Mouse (Mus musculus): ENCODE data around the gene Mmp17. TPM values are rescaled to one million over a fixed set of nuclear protein-coding genes. Genes with fewer than 3 reads are reported as not detected.

Mmp17 gene
- polyA plus RNA-seq, 1 experiment from 2014 or later: 0.67 TPM

DNA sequence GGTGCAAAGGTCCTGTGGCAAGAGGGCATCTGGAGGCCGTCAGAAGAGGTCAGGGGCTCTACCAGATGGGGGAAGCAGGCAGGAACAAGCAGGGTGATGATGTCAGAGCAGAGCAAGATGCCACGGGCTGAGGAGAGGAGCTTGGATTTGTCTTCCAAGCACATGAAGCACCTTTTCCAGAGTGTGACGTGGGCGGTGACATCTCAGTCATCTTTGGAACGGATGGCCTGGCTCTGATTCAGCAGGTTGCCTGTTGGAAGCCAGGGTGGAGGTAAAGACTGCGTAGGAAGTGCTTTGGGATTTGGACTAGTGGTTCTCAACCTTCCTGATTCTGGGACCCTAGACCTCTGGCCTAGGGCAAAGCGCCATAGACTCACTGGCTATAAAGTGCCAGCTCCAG is 3.0 kb upstream of the Mmp17 start:
- Histone ChIP-seq H3K4me2 (no peak overlapping the region), H3K36me3 (ENCODE audit: control insufficient read depth, insufficient read depth, low read length) (no peaks in the 10 kb centered on the region), H3K27ac (ENCODE audit: low read depth, low read length) (no peak overlapping the region), H3K4me3 (ENCODE audit: low read depth, low read length) (no peak overlapping the region), H3K9ac (ENCODE audit: low read depth, low read length) (no peak overlapping the region), H3K4me1 (replicated peaks; ENCODE audit: control insufficient read depth, insufficient read depth, low read length) (peaks cover 18% of the 10 kb centered on the region), H3K9me3 (ENCODE audit: control insufficient read depth, low read length) (no peaks in the 10 kb centered on the region), H3K27me3 (replicated peaks; ENCODE audit: control insufficient read depth, insufficient read depth, low read length) (peaks cover 57% of the 10 kb centered on the region)
- DNase-seq (ENCODE audit: low spot score) (no peak), ATAC-seq (replicated peaks; ENCODE audit: low FRiP score) (no peak)
- 66% methylated on average over 7 of the region's 7 CpGs for WGBS

DNA sequence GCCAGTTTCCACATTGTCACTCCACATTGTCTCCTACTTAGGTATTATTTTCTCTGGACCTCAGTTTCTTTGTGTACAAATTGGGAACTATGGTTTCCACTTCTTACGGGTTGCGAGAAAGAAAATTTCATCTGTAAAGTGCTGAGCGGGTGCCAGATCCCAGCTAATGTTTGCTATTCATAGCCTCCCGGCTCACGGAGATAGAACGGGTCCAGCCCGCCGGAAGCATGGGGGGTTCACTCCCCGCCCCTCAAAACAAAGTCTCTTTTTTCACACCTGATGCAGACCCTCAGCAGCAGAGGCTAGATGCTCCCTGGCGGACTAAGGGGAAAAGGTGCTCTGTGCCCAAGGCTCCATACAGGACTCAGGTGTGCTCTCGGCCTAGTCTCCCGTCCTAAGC is 638 bp upstream of the Mmp17 start:
- H3K4me1 ChIP-seq (replicated peaks; ENCODE audit: control insufficient read depth, insufficient read depth, low read length): peaks cover 21% of the 10 kb centered on the region
- WGBS: 8% methylated on average over 12 of the region's 12 CpGs
- no peak overlapping the region for H3K27ac ChIP-seq (ENCODE audit: low read depth, low read length)
- H3K4me3 ChIP-seq (ENCODE audit: low read depth, low read length): peak overlapping the region; percentile 71
- peak overlapping the region; percentile 60 for H3K9ac ChIP-seq (ENCODE audit: low read depth, low read length)
- H3K9me3 ChIP-seq (ENCODE audit: control insufficient read depth, low read length): no peaks in the 10 kb centered on the region
- peak overlapping the region; percentile 100 for H3K4me2 ChIP-seq
- H3K27me3 ChIP-seq (replicated peaks; ENCODE audit: control insufficient read depth, insufficient read depth, low read length): peaks cover 66% of the 10 kb centered on the region
- peak; percentile 2; the same call in 1 of the 2 replicates for ATAC-seq (replicated peaks; ENCODE audit: low FRiP score)
- DNase-seq (ENCODE audit: low spot score): peak; percentile 47
- H3K36me3 ChIP-seq (ENCODE audit: control insufficient read depth, insufficient read depth, low read length): no peaks in the 10 kb centered on the region

DNA sequence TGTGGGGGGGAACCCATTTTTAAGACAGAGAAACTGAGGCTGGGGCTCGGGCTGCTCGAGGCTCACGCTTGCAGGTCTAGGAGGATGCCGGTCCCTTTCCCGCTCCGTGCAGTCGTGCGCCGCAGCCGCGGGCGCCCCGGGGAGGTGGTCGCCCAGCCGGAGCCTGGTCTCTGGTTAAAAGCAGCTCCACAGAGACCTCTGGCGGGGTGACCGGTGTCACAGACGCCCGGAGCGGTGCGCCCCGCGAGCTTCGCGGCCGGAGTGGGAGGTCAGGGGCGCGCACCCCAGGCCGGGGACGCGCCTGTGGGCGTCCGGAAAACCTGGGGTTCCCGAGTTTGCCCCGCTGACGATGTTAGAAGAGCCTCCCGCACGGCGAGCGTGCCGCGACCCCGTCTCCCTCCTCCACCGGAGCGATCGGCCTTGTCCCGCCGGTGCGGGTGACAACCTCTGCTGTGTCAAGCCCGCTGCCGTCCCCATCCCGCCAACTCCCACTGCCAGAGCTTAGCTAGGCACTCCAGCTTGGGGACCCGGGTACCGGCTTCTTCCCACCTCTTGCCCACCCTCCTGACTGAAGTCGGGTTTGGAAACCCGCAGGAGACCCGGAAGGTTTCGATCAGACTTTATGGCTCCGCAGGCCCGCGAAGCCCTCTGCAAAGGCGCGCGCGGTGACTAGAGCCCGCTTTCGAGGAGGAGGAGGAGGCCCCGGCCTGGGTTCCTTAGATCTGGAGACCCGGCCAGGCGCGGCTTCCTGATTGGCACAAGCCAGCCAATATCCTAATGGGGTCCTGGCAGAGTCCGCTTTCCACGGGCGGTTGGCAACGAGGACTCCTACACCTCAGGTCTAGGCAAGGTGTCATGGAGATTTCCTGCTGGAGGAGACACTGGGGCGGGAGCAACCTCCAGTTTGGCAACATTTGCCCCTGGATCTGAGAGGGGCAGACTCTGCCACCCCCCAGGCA is 893 bp downstream of the Mmp17 start:
- Histone ChIP-seq H3K4me2 (peak overlapping the region; percentile 100), H3K9ac (ENCODE audit: low read depth, low read length) (peak overlapping the region; percentile 55), H3K4me3 (ENCODE audit: low read depth, low read length) (peak overlapping the region; percentile 71), H3K36me3 (ENCODE audit: control insufficient read depth, insufficient read depth, low read length) (no peaks in the 10 kb centered on the region), H3K27me3 (replicated peaks; ENCODE audit: control insufficient read depth, insufficient read depth, low read length) (peaks cover 71% of the 10 kb centered on the region), H3K4me1 (replicated peaks; ENCODE audit: control insufficient read depth, insufficient read depth, low read length) (peaks cover 21% of the 10 kb centered on the region), H3K9me3 (ENCODE audit: control insufficient read depth, low read length) (no peaks in the 10 kb centered on the region), H3K27ac (ENCODE audit: low read depth, low read length) (no peak overlapping the region)
- ATAC-seq (replicated peaks; ENCODE audit: low FRiP score) (peak; percentile 13; the same call in 1 of the 2 replicates), DNase-seq (ENCODE audit: low spot score) (peak; percentile 62)
- under 1% methylated on average over 74 of the region's 76 CpGs for WGBS

DNA sequence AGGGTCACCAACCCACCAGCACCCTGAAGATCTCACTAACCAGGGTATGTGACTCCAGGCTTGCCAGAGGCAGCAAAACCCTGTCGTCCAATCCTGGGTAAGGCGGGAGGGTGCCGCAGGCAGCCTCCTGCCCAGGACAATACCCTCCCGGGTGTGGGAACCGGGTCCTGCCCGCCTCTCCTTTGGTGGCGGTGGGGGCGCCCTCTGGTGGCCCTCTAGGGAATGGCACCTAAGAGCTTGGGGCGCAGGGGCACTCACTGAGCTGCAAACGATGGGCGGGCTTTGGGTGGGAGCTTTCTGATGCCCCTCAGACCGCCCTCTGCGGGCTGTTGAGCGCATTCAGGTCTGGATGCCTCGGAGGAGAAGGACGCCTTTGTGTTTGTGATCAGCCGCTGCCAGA is 2.0 kb downstream of the Mmp17 start:
- H3K36me3 ChIP-seq (ENCODE audit: control insufficient read depth, insufficient read depth, low read length): no peaks in the 10 kb centered on the region
- H3K4me2 ChIP-seq: peak overlapping the region; percentile 100
- ATAC-seq (replicated peaks; ENCODE audit: low FRiP score) (peak; percentile 34), DNase-seq (ENCODE audit: low spot score) (peak; percentile 84)
- peaks cover 21% of the 10 kb centered on the region for H3K4me1 ChIP-seq (replicated peaks; ENCODE audit: control insufficient read depth, insufficient read depth, low read length)
- WGBS: under 1% methylated on average over 17 of the region's 17 CpGs
- H3K27me3 ChIP-seq (replicated peaks; ENCODE audit: control insufficient read depth, insufficient read depth, low read length): peaks cover 60% of the 10 kb centered on the region
- no peak overlapping the region for H3K27ac ChIP-seq (ENCODE audit: low read depth, low read length)
- H3K9ac ChIP-seq (ENCODE audit: low read depth, low read length): no peak overlapping the region
- H3K9me3 ChIP-seq (ENCODE audit: control insufficient read depth, low read length): no peaks in the 10 kb centered on the region
- peak overlapping the region; percentile 71; the same call in 1 of the 2 replicates for H3K4me3 ChIP-seq (ENCODE audit: low read depth, low read length)

DNA sequence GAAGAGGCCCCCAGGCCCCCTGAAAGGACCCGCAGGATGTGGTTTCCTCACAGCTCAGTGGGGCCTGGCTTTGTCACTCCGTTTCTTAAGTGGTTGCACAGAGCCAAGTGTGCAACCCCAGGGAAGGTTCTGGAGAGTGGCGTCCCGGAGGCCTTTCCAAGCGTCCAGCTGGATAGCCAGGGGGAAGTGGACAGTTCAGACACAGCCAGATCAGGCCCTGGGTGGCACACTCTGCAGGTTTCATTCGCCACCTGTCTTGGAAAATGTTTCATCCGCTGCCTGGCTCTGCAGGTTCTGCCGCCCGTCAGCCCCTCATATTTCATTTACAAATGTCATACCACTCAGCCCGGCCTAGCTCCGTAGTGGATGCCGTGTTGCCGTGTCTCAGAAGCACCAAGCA is 2.5 kb downstream of the Mmp17 start:
- H3K27ac ChIP-seq (ENCODE audit: low read depth, low read length): no peak overlapping the region
- H3K4me1 ChIP-seq (replicated peaks; ENCODE audit: control insufficient read depth, insufficient read depth, low read length): peaks cover 21% of the 10 kb centered on the region
- ATAC-seq (replicated peaks; ENCODE audit: low FRiP score) (no peak), DNase-seq (ENCODE audit: low spot score) (no peak)
- H3K9me3 ChIP-seq (ENCODE audit: control insufficient read depth, low read length): no peaks in the 10 kb centered on the region
- no peaks in the 10 kb centered on the region for H3K36me3 ChIP-seq (ENCODE audit: control insufficient read depth, insufficient read depth, low read length)
- H3K27me3 ChIP-seq (replicated peaks; ENCODE audit: control insufficient read depth, insufficient read depth, low read length): peaks cover 56% of the 10 kb centered on the region
- no peak overlapping the region for H3K4me3 ChIP-seq (ENCODE audit: low read depth, low read length)
- no peak overlapping the region for H3K9ac ChIP-seq (ENCODE audit: low read depth, low read length)
- WGBS: 55% methylated on average over 13 of the region's 13 CpGs
- H3K4me2 ChIP-seq: peak overlapping the region; percentile 100

DNA sequence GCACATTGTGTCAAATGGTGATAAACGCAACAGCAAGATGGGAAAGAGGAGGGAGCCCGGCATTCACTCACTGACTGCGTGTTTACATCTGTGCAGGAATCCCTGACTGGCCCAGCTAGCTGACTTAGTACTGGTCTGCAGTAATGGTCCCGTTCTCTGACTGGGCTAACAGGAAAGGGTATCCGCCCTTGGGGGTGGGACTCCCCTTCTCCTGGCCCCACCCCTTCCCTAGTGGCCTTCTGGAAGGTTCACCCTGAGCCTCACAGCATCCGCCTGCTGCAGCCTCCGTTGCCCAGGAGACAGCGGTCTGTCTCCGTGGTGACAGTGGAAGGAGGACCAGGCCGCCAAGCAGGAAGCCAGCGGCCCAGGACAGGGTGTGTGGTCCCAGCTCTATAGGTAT is 6.9 kb downstream of the Mmp17 start:
- peaks cover 4% of the 10 kb centered on the region for H3K4me1 ChIP-seq (replicated peaks; ENCODE audit: control insufficient read depth, insufficient read depth, low read length)
- no peak overlapping the region for H3K9ac ChIP-seq (ENCODE audit: low read depth, low read length)
- H3K4me3 ChIP-seq (ENCODE audit: low read depth, low read length): no peak overlapping the region
- H3K9me3 ChIP-seq (ENCODE audit: control insufficient read depth, low read length): no peaks in the 10 kb centered on the region
- H3K4me2 ChIP-seq: no peak overlapping the region
- no peaks in the 10 kb centered on the region for H3K36me3 ChIP-seq (ENCODE audit: control insufficient read depth, insufficient read depth, low read length)
- H3K27ac ChIP-seq (ENCODE audit: low read depth, low read length): no peak overlapping the region
- no peak for DNase-seq (ENCODE audit: low spot score)
- peaks cover 16% of the 10 kb centered on the region for H3K27me3 ChIP-seq (replicated peaks; ENCODE audit: control insufficient read depth, insufficient read depth, low read length)
- 0 out of 2 replicates have a peak, but pooled peaks have one; percentile 23 for ATAC-seq (replicated peaks; ENCODE audit: low FRiP score)
- whole genome bisulfite sequencing: 15% methylated on average over 11 of the region's 11 CpGs

DNA sequence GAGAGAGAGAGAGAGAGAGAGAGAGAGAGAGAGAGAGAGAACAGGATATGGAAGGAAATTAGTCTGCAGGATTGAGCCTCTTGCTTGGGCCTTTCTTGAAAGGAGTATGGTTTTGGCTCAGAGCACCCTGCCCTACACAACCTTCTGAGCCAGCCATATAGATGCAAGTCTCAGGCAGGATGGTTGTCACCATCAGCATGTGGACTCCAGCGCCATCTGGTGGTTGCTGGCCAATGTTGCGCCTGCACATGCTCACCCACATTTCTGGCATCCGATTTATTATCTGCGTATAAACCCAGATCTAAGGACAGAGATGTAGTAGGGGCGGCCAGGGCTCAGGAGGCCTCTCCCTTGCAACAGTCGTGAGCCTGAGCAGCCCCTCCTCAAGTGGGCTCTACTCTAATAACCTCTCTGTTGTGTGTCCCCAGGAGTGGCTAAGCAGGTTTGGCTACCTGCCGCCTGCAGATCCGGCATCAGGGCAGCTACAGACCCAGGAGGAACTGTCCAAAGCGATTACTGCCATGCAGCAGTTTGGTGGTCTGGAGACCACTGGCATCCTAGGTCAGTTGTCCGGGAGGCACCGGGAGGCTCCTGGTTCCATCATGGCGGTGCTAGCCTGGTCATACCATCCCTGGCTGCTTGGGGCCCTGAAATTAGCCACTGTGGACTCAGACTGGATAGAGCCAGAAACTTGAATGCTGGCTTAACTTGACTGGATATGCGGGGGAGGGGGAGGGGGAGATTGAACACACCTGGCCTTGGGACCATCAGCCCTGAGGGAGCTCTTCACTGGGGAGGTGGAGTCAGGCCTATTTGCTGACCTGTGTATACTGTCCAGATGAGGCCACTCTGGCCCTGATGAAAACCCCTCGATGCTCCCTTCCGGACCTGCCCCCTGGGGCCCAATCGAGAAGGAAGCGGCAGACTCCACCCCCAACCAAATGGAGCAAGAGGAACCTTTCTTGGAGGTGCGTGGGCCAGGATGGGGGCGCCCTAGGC is 10.4 kb downstream of the Mmp17 start:
- Histone ChIP-seq H3K27ac (ENCODE audit: low read depth, low read length) (no peak overlapping the region), H3K27me3 (replicated peaks; ENCODE audit: control insufficient read depth, insufficient read depth, low read length) (no peaks in the 10 kb centered on the region; the same call in 1 of the 2 replicates), H3K4me2 (no peak overlapping the region), H3K4me1 (replicated peaks; ENCODE audit: control insufficient read depth, insufficient read depth, low read length) (no peaks in the 10 kb centered on the region; the same call in none of the 2 replicates), H3K36me3 (ENCODE audit: control insufficient read depth, insufficient read depth, low read length) (no peaks in the 10 kb centered on the region), H3K9me3 (ENCODE audit: control insufficient read depth, low read length) (no peaks in the 10 kb centered on the region), H3K4me3 (ENCODE audit: low read depth, low read length) (no peak overlapping the region), H3K9ac (ENCODE audit: low read depth, low read length) (no peak overlapping the region)
- WGBS: 32% methylated on average over 19 of the region's 19 CpGs
- DNase-seq (ENCODE audit: low spot score): peak; percentile 72
- peak; percentile 59; the same call in 1 of the 2 replicates for ATAC-seq (replicated peaks; ENCODE audit: low FRiP score)

DNA sequence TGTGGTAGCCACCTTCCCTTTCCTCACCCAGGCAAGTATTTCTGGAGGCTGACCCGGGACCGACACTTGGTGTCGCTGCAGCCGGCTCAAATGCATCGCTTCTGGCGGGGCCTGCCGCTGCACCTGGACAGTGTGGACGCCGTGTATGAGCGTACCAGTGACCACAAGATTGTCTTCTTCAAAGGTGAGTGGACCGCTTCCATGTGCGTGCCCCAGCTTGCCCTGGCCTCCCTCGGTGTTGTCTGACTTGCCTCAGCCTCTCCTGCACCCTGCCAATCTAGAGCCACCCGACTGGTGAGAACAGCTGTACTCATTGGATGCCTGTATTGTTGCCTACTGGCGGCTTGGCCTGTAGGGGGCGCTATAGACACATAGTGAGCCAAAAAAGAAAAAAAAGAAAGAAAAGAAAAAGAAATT is 18.1 kb downstream of the Mmp17 start:
- Histone ChIP-seq H3K9ac (ENCODE audit: low read depth, low read length) (no peak overlapping the region), H3K9me3 (ENCODE audit: control insufficient read depth, low read length) (no peaks in the 10 kb centered on the region), H3K36me3 (ENCODE audit: control insufficient read depth, insufficient read depth, low read length) (no peaks in the 10 kb centered on the region), H3K4me3 (ENCODE audit: low read depth, low read length) (no peak overlapping the region), H3K4me2 (peak overlapping the region; percentile 34; the same call in 1 of the 2 replicates), H3K4me1 (replicated peaks; ENCODE audit: control insufficient read depth, insufficient read depth, low read length) (no peaks in the 10 kb centered on the region), H3K27me3 (replicated peaks; ENCODE audit: control insufficient read depth, insufficient read depth, low read length) (no peaks in the 10 kb centered on the region), H3K27ac (ENCODE audit: low read depth, low read length) (no peak overlapping the region)
- no peak for DNase-seq (ENCODE audit: low spot score)
- WGBS: 46% methylated on average over 16 of the region's 16 CpGs
- ATAC-seq (replicated peaks; ENCODE audit: low FRiP score): 0 out of 2 replicates have a peak, but pooled peaks have one; percentile 31

All from liver, embryonic 11.5 days (tissue).